Mouse (Mus musculus): ENCODE results near the gene Defb36. TPM values are rescaled to one million over a fixed set of nuclear protein-coding genes. Genes with fewer than 3 reads are reported as not detected.

The Defb36 gene
- total RNA-seq (2023), result not detected

DNA sequence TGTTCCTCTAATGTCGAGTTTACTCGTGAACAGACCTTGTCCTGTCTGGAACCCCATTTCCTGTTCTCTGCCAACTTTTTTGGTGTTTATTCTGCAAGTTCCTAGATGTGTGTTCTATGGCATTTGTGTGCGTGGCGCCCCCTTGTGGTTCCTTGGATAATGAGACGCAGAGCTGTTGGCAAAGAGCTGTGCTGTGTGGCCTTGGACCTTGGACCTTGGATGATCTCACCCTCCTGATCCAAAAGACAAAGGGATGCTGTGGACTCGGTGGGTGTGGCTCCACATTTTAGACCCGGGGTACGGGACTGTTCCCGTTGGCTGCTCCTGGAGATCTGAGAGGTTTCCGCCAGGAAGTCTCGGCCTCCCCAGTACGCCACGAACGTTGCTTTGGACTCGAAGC, at the start of gene Defb36:
TSS of gene Defb36 (plus strand) at position 271 of the 400 bp plus-strand sequence.

DNA sequence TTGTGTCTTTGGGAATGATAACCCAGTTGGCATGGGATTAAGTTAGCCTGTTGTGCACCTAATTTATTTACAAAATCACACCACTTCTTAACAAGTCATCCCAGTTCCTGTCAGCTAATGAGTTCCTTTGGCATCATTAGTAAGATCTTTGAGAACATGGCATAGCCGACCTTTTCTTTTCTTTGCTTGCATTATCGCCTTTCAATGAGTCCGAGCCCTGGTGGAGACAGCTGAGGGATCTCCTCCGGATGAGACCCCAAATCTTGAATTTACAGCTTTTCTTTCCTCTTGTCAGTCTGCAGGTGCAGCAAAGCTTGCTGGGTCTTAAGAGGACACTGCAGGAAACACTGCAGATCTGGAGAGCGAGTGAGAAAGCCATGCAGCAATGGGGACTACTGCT, 35.1 kb upstream of the Defb36 start, which contains the start of gene Gm17416:
TSS of gene Gm17416 (plus strand) at position 301 of the 400 bp plus-strand sequence.

DNA sequence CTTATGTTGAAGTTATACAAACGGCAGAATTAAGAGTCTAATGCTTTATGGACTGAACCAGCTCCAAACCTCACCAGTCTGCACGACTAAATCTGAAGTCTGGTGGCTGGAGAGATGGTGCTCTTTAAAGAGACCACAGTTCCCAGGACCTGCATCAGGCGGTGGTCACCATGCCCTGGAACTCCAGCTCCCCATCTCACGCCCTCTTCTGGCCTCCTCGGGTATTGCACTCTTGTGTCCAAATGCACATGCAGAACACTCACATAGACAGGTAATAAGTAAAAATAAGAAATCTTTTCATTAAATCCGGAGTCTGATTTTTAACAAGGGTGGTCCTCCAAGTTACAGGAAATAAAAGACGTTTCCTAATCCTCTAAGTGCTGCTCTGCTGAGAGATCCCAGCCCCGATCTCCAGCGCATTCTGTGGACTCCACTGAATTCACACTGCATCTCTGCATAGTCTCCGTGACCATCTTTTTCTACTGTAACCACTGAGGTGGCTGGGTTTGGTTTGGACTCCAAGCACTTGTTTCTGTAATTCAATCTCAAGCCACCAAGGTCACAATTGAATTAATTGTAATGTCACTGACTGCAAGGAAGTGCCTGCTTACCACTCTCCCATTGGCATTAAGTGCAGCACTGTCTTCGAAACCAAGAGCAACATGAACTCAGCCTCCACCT, 31.9 kb upstream of the Defb36 start, which contains the start of gene Defb21:
TSS of gene Defb21 (plus strand) at position 631 of the 681 bp plus-strand sequence.

GRCm38 (mm10) chr2:152580107-152580506, 24.0 kb upstream of the Defb36 start, which contains the start of gene Defb19:
Defb19 (minus strand) TSS chr2:152580312.

DNA sequence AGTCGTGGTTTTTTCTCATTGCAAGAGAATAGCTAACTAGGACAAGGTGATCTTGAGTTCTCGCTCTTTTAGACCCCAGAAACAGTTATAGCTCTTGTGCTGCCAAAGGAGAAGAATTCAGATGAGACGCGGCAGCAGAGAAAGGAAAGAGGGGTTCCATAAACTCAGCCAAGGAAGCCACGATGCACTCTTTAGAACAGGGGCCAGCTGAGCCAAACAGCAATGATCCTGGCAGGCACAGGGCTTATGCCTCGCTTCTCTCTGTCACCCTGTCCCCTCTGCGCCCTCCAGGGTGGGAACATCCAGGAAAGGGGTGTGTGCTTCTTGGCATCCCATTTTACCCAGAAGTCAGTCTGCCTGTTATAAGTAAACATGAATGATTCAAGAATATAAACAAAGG, 4.8 kb upstream of the Defb36 start, which contains the start of gene Defb45:
TSS of gene Defb45 (minus strand) at position 101 of the 400 bp plus-strand sequence.

DNA sequence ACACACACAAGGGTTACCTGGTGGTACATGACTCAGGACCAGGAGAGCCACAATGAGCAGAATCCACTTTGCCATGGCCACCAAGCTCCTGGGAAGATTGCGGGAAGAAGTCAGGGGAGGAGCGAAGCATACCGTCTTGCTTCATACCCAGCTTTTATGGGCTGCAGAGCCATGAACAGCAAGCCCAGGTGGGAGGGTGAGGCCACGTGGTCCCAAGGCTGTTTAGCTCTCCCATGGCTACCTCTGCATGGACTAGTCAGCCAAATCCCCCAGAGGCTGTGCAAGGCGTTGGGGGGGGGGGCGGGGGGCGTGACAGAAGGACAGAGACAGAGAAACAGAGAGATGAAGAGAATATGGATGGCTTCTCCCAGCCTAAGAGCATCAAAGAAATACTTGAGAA, 18.8 kb downstream of the Defb36 start, which contains the start of gene Defb25:
TSS of gene Defb25 (minus strand) at position 101 of the 400 bp plus-strand sequence.

DNA sequence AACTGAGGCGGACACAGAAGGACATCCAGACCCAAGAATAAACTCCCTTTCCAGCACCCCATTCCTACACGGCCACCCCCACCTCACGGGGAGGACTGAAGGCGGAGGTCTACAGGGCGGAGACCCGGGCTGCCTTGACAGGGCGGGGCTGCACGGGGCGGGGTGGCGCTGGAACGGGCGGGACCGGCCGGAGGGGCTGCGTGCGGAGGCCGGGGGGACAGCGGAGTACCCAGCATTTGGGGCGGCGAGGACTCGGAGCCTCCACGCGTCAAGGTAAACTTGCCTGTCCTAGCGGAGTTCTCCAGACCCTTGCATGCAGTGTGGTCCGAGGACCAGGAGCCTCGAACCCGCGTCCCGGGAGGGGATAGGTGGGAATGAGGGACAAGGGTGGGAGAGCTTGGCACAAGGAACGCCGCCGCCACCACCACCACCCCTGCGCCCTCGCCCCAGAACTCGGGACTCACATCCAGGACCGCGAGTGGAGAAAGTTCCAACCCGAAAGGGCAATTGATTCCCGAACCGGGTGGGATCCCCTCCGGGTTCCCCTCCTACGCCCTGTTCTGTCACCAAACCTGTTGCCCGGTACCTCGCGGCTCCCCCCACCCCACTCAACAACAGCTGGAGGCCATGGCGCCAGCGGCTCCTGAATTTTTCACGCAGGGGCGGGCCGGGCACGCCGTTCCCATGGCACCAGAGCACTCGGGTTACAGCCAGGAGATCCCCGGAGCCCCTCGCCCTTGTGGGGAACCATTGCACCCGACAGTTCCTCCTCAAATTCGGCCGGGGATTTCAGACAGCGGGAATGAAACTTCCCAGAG, 22.9 kb downstream of the Defb36 start, which contains the start of gene Rem1:
TSS of gene Rem1 (plus strand) at position 178 of the 818 bp plus-strand sequence.

Other genes with a start within 250 kb of the Defb36 start
- not detected for gene Nrsn2, start 227.7 kb upstream of the Defb36 start, total RNA-seq (2023)
- 1 to 10 TPM; 1.1 to 2.0 TPM for gene Sox12, start 206.3 kb upstream of the Defb36 start, total RNA-seq (2023)
- gene Zcchc3, start 189.3 kb upstream of the Defb36 start, total RNA-seq (2023), result 1 to 10 TPM; 2.0 TPM
- not detected for gene 6820408C15Rik, start 188.7 kb upstream of the Defb36 start, total RNA-seq (2023)
- gene Defb23, start 139.7 kb upstream of the Defb36 start, total RNA-seq (2023), result not detected
- not detected for gene Defb20, start 127.3 kb upstream of the Defb36 start, total RNA-seq (2023)
- not detected for gene Defb22, start 114.2 kb upstream of the Defb36 start, total RNA-seq (2023)
- gene Defb26, start 92.6 kb upstream of the Defb36 start, total RNA-seq (2023), result not detected
- not detected for gene Defb28, start 86.1 kb upstream of the Defb36 start, total RNA-seq (2023)
- gene Defb29, start 64.2 kb upstream of the Defb36 start, total RNA-seq (2023), result not detected
- gene Gm17416, start 35.0 kb upstream of the Defb36 start, total RNA-seq (2023), result not detected
- gene Defb21, start 31.6 kb upstream of the Defb36 start, total RNA-seq (2023), result not detected
- gene Defb19, start 24.0 kb upstream of the Defb36 start, total RNA-seq (2023), result not detected
- not detected for gene Defb45, start 4.9 kb upstream of the Defb36 start, total RNA-seq (2023)
- gene Defb25, start 18.7 kb downstream of the Defb36 start, total RNA-seq (2023), result not detected
- 10 to 100 TPM in 1 of 2 experiments, 1 to 10 TPM in 1; 9.6 to 13.4 TPM for gene Rem1, start 22.6 kb downstream of the Defb36 start, total RNA-seq (2023)
- 100 to 1,000 TPM; 132 to 140 TPM for gene H13, start 65.1 kb downstream of the Defb36 start, total RNA-seq (2023)
- gene Mcts2, start 82.7 kb downstream of the Defb36 start, total RNA-seq (2023), result 10 to 100 TPM; 12.2 to 18.7 TPM
- 10 to 100 TPM; 72.5 to 80.1 TPM for gene Id1, start 131.9 kb downstream of the Defb36 start, total RNA-seq (2023)
- not detected for gene Cox4i2, start 149.8 kb downstream of the Defb36 start, total RNA-seq (2023)
- 10 to 100 TPM; 23.5 to 26.7 TPM for gene Bcl2l1, start 227.4 kb downstream of the Defb36 start, total RNA-seq (2023)
- 10 to 100 TPM; 56.2 to 59.7 TPM for gene Tpx2, start 243.6 kb downstream of the Defb36 start, total RNA-seq (2023)